Mouse (Mus musculus) left cerebral cortex, adult 18-20 months (tissue): ENCODE data around the gene Rai1. TPM values are rescaled to one million over a fixed set of nuclear protein-coding genes. Genes with fewer than 3 reads are reported as not detected.

Experiments used
- DNase-seq, 2 experiments: peaks; one replicate each; pipeline ENCODE4 v3.0.0; 2021 to 2022; ENCODE audit warnings: low spot score in 2 of 2, mixed read lengths in 1 of 2
- microRNA-seq, 2 experiments: library from miRNA; unstranded; fragments of <30 nt; microRNA quantifications; one replicate each; pipeline ENCODE4 v1.2.0; 2021
- total RNA-seq, 2 experiments: library from RNA; stranded (reverse); gene quantifications; 2 replicates each; pipeline ENCODE4 v1.2.3; 2021

Rai1 gene
- total RNA-seq, 2 experiments from 2014 or later, result 74.0 to 76.1 TPM

GRCm38 (mm10) chr11:60247753-60248550 is 143.1 kb downstream of the Rai1 start:
- DNase-seq, result peak; percentile 47 to 51

Small RNA genes lying within 50 kb of the gene (microRNA-seq; reads per million reads assigned to microRNA genes)
- gene Mir6921 (0 reads per million in 2 experiments), gene Mir6922 (0.75 to 0.85 reads per million in 2 experiments)

Other genes starting within 250 kb of the Rai1 start
- 10 to 100 TPM; 41.8 to 46.7 TPM for gene Med9, start 156.8 kb upstream of the Rai1 start, total RNA-seq
- 10 to 100 TPM in 1 of 2 experiments, 1 to 10 TPM in 1; 7.7 to 13.2 TPM for gene Rasd1, start 140.1 kb upstream of the Rai1 start, total RNA-seq
- gene Pemt, start 58.5 kb upstream of the Rai1 start, total RNA-seq, result 1 to 10 TPM; 6.3 to 8.0 TPM
- 10 to 100 TPM; 66.2 to 68.2 TPM for gene Srebf1, start 117.6 kb downstream of the Rai1 start, total RNA-seq
- gene Tom1l2, start 247.9 kb downstream of the Rai1 start, total RNA-seq, result 100 to 1,000 TPM; 218 to 221 TPM
- gene Drc3, start 248.3 kb downstream of the Rai1 start, total RNA-seq, result 10 to 100 TPM; 10.4 to 11.8 TPM